Mouse (Mus musculus) cortical plate, adult 2 months (tissue): Measurements from ENCODE around the gene Col23a1. TPM values are rescaled to one million over a fixed set of nuclear protein-coding genes. Genes with fewer than 3 reads are reported as not detected.

Source experiments
- H3K27ac ChIP-seq: fragments of 200-500 bp; 2 replicates; pipeline ENCODE4 v1.5.1; 2012; ENCODE audit warnings: low read length, control low read depth, inconsistent platforms; ENCODE audit not compliant: insufficient read depth
- H3K4me1 ChIP-seq: fragments of 200-500 bp; 2 replicates; pipeline ENCODE4 v1.6.1; 2011; ENCODE audit warnings: low read length; ENCODE audit not compliant: control insufficient read depth, insufficient read depth
- H3K4me3 ChIP-seq: fragments of 200-500 bp; 2 replicates; pipeline ENCODE4 v1.5.1; 2011; ENCODE audit warnings: mild to moderate bottlenecking, low read length, control low read depth; ENCODE audit not compliant: insufficient read depth
- CTCF ChIP-seq: fragments of 200-500 bp; IDR thresholded peaks from 2 replicates; pipeline ENCODE4 v1.5.1; 2011; ENCODE audit warnings: mild to moderate bottlenecking, control low read depth, low read length; ENCODE audit not compliant: insufficient read depth; ENCODE audit errors: extremely low read depth
- POLR2A ChIP-seq: fragments of 200-500 bp; IDR thresholded peaks from 2 replicates; pipeline ENCODE4 v1.6.1; 2011; ENCODE audit warnings: mild to moderate bottlenecking, low read length, control low read depth; ENCODE audit not compliant: insufficient read depth; ENCODE audit errors: extremely low read depth
- polyA plus RNA-seq: library from polyadenylated mRNA; depleted of rRNA; stranded (reverse); fragments of >200 nt; gene quantifications from 2 replicates; pipeline ENCODE4 v1.2.3, GENCODE M21; 2012; rRNA removed

Gene Col23a1
- polyA plus RNA-seq, result 7.2 and 7.3 TPM in 2 replicates

- TF ChIP-seq POLR2A, result no peak
- TF ChIP-seq CTCF, result peak; percentile 78
- Histone ChIP-seq H3K27ac (no peak within 1 kb of the TSS), H3K4me1 (no peaks in the 10 kb centered on the region), H3K4me3 (peak within 1 kb of the TSS; percentile 3)
These were observed at the start of gene Col23a1 for GRCm38 (mm10) chr11:51289564-51290041. Gene Col23a1 (plus strand): TSS chr11:51289920.

- no peak overlapping the region for H3K4me3 ChIP-seq
- no peak overlapping the region for H3K27ac ChIP-seq
- no peak for TF ChIP-seq POLR2A
- TF ChIP-seq CTCF, result no peak
- no peaks in the 10 kb centered on the region for H3K4me1 ChIP-seq
These were observed 46.8 kb upstream of the Col23a1 start for GRCm38 (mm10) chr11:51242897-51243296.

- Histone ChIP-seq H3K4me1 (no peaks in the 10 kb centered on the region), H3K4me3 (no peak overlapping the region), H3K27ac (no peak overlapping the region)
- no peak for TF ChIP-seq CTCF
- no peak for TF ChIP-seq POLR2A
These were observed 32.7 kb upstream of the Col23a1 start for GRCm38 (mm10) chr11:51257006-51257405.

- H3K4me1 ChIP-seq, result peaks cover 8% of the 10 kb centered on the region; the same call in 1 of the 2 replicates
- no peak for TF ChIP-seq CTCF
- no peak for TF ChIP-seq POLR2A
- peak within 1 kb of the TSS; percentile 62 for H3K4me3 ChIP-seq
- H3K27ac ChIP-seq, result peak within 1 kb of the TSS; percentile 2; the same call in 1 of the 2 replicates
These were observed 28.0 kb upstream of the Col23a1 start, which contains the start of gene Clk4 for GRCm38 (mm10) chr11:51261680-51262219. Gene Clk4 (plus strand): TSS chr11:51261730.

- H3K4me3 ChIP-seq, result peak within 1 kb of the TSS; percentile 62
- TF ChIP-seq CTCF (no peak), POLR2A (peak; percentile 97)
These were observed 27.1 kb upstream of the Col23a1 start, which contains the start of gene BC049762 for GRCm38 (mm10) chr11:51262342-51263285. Gene BC049762 (minus strand): TSS chr11:51263046.

GRCm38 (mm10) chr11:51263286-51263831 lies 26.4 kb upstream of the Col23a1 start:
- Histone ChIP-seq H3K4me1 (peaks cover 8% of the 10 kb centered on the region; the same call in 1 of the 2 replicates), H3K27ac (peak overlapping the region; percentile 93), H3K4me3 (peak overlapping the region; percentile 62)
- TF ChIP-seq CTCF, result no peak
- TF ChIP-seq POLR2A, result no peak

More at GRCm38 (mm10) chr11:51262342-51263285, 27.1 kb upstream of the Col23a1 start, which contains the start of gene BC049762:
- Histone ChIP-seq H3K27ac (peak within 1 kb of the TSS; percentile 93), H3K4me1 (peaks cover 8% of the 10 kb centered on the region; the same call in 1 of the 2 replicates)

GRCm38 (mm10) chr11:51264352-51264751 lies 25.4 kb upstream of the Col23a1 start:
- Histone ChIP-seq H3K27ac (no peak overlapping the region), H3K4me3 (peak overlapping the region; percentile 62), H3K4me1 (peaks cover 8% of the 10 kb centered on the region; the same call in 1 of the 2 replicates)
- TF ChIP-seq CTCF, result no peak
- no peak for TF ChIP-seq POLR2A

- TF ChIP-seq CTCF, result peak; percentile 50; the same call in 1 of the 2 replicates
- no peak for TF ChIP-seq POLR2A
- peaks cover 8% of the 10 kb centered on the region for H3K4me1 ChIP-seq
- H3K4me3 ChIP-seq, result peak overlapping the region; percentile 62; the same call in 1 of the 2 replicates
- H3K27ac ChIP-seq, result no peak overlapping the region
These were observed 24.4 kb upstream of the Col23a1 start for GRCm38 (mm10) chr11:51265326-51265725.

GRCm38 (mm10) chr11:51274418-51274817 lies 15.3 kb upstream of the Col23a1 start:
- H3K27ac ChIP-seq, result no peak overlapping the region
- no peak overlapping the region for H3K4me3 ChIP-seq
- TF ChIP-seq CTCF, result no peak
- no peak for TF ChIP-seq POLR2A
- H3K4me1 ChIP-seq, result peaks cover 3% of the 10 kb centered on the region
